In the genomic region with DNA sequence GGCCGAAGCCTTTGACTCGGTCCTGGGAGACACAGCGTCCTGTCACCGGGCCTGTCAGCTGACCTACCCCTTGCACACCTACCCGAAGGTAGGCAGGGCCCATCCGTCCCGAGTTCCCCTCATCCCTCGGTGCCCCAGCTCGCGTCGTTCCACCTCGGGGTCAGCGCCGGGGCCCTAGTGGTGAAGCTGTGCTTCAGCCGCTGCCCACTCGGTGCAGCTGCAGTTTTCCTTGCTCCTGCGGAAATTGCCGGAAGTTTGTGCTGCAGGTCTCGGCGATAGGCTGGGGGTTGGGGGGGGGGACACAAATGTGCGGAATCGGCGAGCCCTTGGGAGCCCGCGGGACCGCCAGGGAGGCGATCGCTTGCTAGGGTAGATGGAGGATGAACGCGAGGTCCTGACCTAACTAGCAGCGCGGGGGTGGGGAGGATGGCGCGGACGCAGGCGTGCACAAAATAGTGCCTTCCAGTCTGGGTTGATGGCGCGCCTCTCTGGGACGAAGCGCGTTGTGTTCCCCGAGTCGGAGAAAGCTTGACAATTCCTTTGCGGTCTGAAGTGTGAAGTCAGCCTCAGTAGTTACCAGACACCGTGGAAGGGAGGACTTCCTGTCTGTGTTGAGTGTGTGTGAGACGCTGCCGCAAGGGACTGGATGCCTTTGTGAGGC, we compare ENCODE assay signal across 8 mouse cellular contexts. TPM values are rescaled to one million over a fixed set of nuclear protein-coding genes. Genes with fewer than 3 reads are reported as not detected.
DNase-seq lines count a peak whose midpoint lies in the region; ATAC-seq and TF ChIP-seq lines count a peak whose summit lies in the region.

A gene (minus strand): TSS at position 287 of the 661 bp plus-strand sequence.

- DNase-seq in heart, adult 18-20 months, result peak; percentile 53 to 65
- no peak for DNase-seq in heart, adult 11 months
- peak; percentile 68 for DNase-seq in embryo, embryonic 9.5 days (ENCODE audit: extremely low spot score)
- DNase-seq in heart, adult 2 months, result peak; percentile 60 to 62
- peak; percentile 55 for DNase-seq in kidney, adult 2 months
- DNase-seq in limb, embryonic 14.5 days (ENCODE audit: low spot score), result peak; percentile 47
- peak; percentile 67 to 78 for DNase-seq in spleen, postnatal 10 days (ENCODE audit: low spot score in 2 of 2)

- peak; percentile 30; the same call in 1 of the 2 replicates for TF ChIP-seq CTCF in heart, adult 2 months (IDR thresholded peaks at IDR 0.05)
- TF ChIP-seq CTCF in kidney, adult 2 months (conservative IDR thresholded peaks at IDR 0.05; ENCODE audit: insufficient read depth, insufficient read length, low read depth, low read length), result no peak

- peaks cover 8% of the 10 kb centered on the region for H3K79me2 ChIP-seq in heart, adult 2 months (replicated peaks; ENCODE audit: control insufficient read depth, insufficient read depth, low read length)

- H3K36me3 ChIP-seq in heart, adult 2 months (ENCODE audit: control insufficient read depth, insufficient read depth, low read length), result peaks cover 3% of the 10 kb centered on the region
- no peaks in the 10 kb centered on the region for H3K36me3 ChIP-seq in kidney, adult 2 months (ENCODE audit: control insufficient read depth, insufficient read depth, low read length)
- H3K36me3 ChIP-seq in limb, embryonic 14.5 days (ENCODE audit: control insufficient read depth, insufficient read depth, low read length), result peaks cover 5% of the 10 kb centered on the region
- 0 out of 2 replicates have a peak, but pooled peaks cover 4% of the 10 kb centered on the region for H3K36me3 ChIP-seq in midbrain, embryonic 15.5 days (replicated peaks)

- peak within 1 kb of the TSS; percentile 92 for H3K27ac ChIP-seq in heart, adult 2 months
- peak within 1 kb of the TSS; percentile 94 for H3K27ac ChIP-seq in kidney, adult 2 months (ENCODE audit: insufficient read depth, low read depth, low read length)
- H3K27ac ChIP-seq in limb, embryonic 14.5 days (replicated peaks; ENCODE audit: low read depth, low read length), result peak within 1 kb of the TSS; percentile 93
- H3K27ac ChIP-seq in midbrain, embryonic 15.5 days, result peak within 1 kb of the TSS; percentile 99

- peak within 1 kb of the TSS; percentile 87 for H3K9ac ChIP-seq in heart, adult 2 months (ENCODE audit: low read depth, low read length)
- H3K9ac ChIP-seq in limb, embryonic 14.5 days (ENCODE audit: low read depth, low read length, severe bottlenecking), result peak within 1 kb of the TSS; percentile 77
- H3K9ac ChIP-seq in midbrain, embryonic 15.5 days, result peak within 1 kb of the TSS; percentile 73

- no peaks in the 10 kb centered on the region for H3K9me3 ChIP-seq in limb, embryonic 14.5 days (ENCODE audit: control insufficient read depth, low read length)
- no peaks in the 10 kb centered on the region for H3K9me3 ChIP-seq in midbrain, embryonic 15.5 days

- TF ChIP-seq POLR2A in heart, adult 2 months (IDR thresholded peaks at IDR 0.05; ENCODE audit: insufficient read depth, low read depth, low read length), result no peak
- no peak for TF ChIP-seq POLR2A in kidney, adult 2 months (IDR thresholded peaks at IDR 0.05; ENCODE audit: low read depth, low read length)
- TF ChIP-seq POLR2A in limb, embryonic 14.5 days (IDR thresholded peaks at IDR 0.05; ENCODE audit: borderline replicate concordance, extremely low read depth, insufficient read depth, insufficient read length), result no peak

- intact Hi-C loops in heart, adult 2 months (cut with DNase I), result loop anchor here (2.0 to 5.0 kb wide), 3 partner anchors 74 to 267 kb away; a partner anchor contains a TSS

- TF ChIP-seq EP300 in heart, adult 2 months (IDR thresholded peaks at IDR 0.05; ENCODE audit: insufficient read depth, low read depth, low read length), result no peak

- peak within 1 kb of the TSS; percentile 65 for H3K4me2 ChIP-seq in limb, embryonic 14.5 days (replicated peaks; ENCODE audit: low read depth, low read length, severe bottlenecking)
- peak within 1 kb of the TSS; percentile 62 for H3K4me2 ChIP-seq in midbrain, embryonic 15.5 days

- peaks cover 8% of the 10 kb centered on the region for H3K4me1 ChIP-seq in heart, adult 2 months (ENCODE audit: control insufficient read depth, insufficient read depth, low read length)
- H3K4me1 ChIP-seq in kidney, adult 2 months (ENCODE audit: control insufficient read depth, insufficient read depth, low read length), result peaks cover 17% of the 10 kb centered on the region
- H3K4me1 ChIP-seq in limb, embryonic 14.5 days (ENCODE audit: control insufficient read depth, insufficient read depth, low read length), result peaks cover 31% of the 10 kb centered on the region
- peaks cover 45% of the 10 kb centered on the region for H3K4me1 ChIP-seq in midbrain, embryonic 15.5 days

- WGBS in heart, adult 2 months, result under 1% methylated on average over 47 of the region's 47 CpGs
- under 1% methylated on average over 47 of the region's 47 CpGs for WGBS in kidney, adult 2 months
- under 1% methylated on average over 42 of the region's 47 CpGs for WGBS in limb, embryonic 14.5 days
- 0% methylated on average over 47 of the region's 47 CpGs for WGBS in midbrain, embryonic 15.5 days

- H3K27me3 ChIP-seq in heart, adult 2 months (ENCODE audit: control insufficient read depth, insufficient read depth, low read length), result no peaks in the 10 kb centered on the region
- H3K27me3 ChIP-seq in kidney, adult 2 months (replicated peaks; ENCODE audit: control insufficient read depth, insufficient read depth, low read length), result no peaks in the 10 kb centered on the region
- H3K27me3 ChIP-seq in limb, embryonic 14.5 days (ENCODE audit: control insufficient read depth, insufficient read depth, low read length), result no peaks in the 10 kb centered on the region
- no peaks in the 10 kb centered on the region for H3K27me3 ChIP-seq in midbrain, embryonic 15.5 days (replicated peaks)

- peak within 1 kb of the TSS; percentile 95 for H3K4me3 ChIP-seq in heart, adult 2 months
- peak within 1 kb of the TSS; percentile 87 for H3K4me3 ChIP-seq in kidney, adult 2 months (ENCODE audit: insufficient read depth, low read depth, low read length)
- peak within 1 kb of the TSS; percentile 71 for H3K4me3 ChIP-seq in limb, embryonic 14.5 days (replicated peaks; ENCODE audit: low read length)
- H3K4me3 ChIP-seq in midbrain, embryonic 15.5 days, result peak within 1 kb of the TSS; percentile 94

- peak; percentile 42; the same call in 1 of the 2 replicates for ATAC-seq in limb, embryonic 14.5 days (ENCODE audit: low FRiP score, low read depth)
- ATAC-seq in midbrain, embryonic 15.5 days (replicated peaks), result peak; percentile 81

RNA-seq across cellular contexts. Expression of the gene that starts here (rescaled TPM):
- total RNA-seq in heart, adult 18-20 months (2021), result 10 to 100 TPM; 13.5 to 15.4 TPM
- total RNA-seq in heart, adult 2 months (2021), result 10 to 100 TPM; 10.1 to 14.7 TPM
- polyA plus RNA-seq in heart, adult 2 months (2012; rRNA removed), result 3.3 and 4.0 TPM in 2 replicates
- 8.9 and 10.0 TPM in 2 replicates for polyA plus RNA-seq in kidney, adult 2 months (2012; rRNA removed)
- 12.3 and 16.7 TPM in 2 replicates for polyA plus RNA-seq in limb, embryonic 14.5 days (2012; rRNA removed)
- polyA plus RNA-seq in limb, embryonic 14.5 days (2014; fragmentation: Nextera tagmentation; extraction: Ambion mirVana), result 27.6 and 29.8 TPM in 2 replicates
- 17.2 and 24.3 TPM in 2 replicates for polyA plus RNA-seq in midbrain, embryonic 15.5 days (2015; fragmentation: Nextera tagmentation; extraction: Ambion mirVana)
